Mouse (Mus musculus) central nervous system, embryonic 14 days (tissue): ENCODE data around the gene Mbl1. TPM values are rescaled to one million over a fixed set of nuclear protein-coding genes. Genes with fewer than 3 reads are reported as not detected.

Experiments used
- polyA plus RNA-seq: library from polyadenylated mRNA; depleted of rRNA; stranded (reverse); fragments of >200 nt; gene quantifications from 2 replicates; pipeline ENCODE4 v1.2.3, GENCODE M21; 2012; rRNA removed

Mbl1 gene
- not detected in 2 replicates for polyA plus RNA-seq

GRCm38 (mm10) chr14:41151220-41151898, at the start of gene Mbl1:
Gene Mbl1, plus strand, starts transcription at chr14:41151458.

GRCm38 (mm10) chr14:41104853-41105444, 46.3 kb upstream of the Mbl1 start, which contains the start of gene Mat1a:
Gene Mat1a, plus strand, starts transcription at chr14:41105035.

GRCm38 (mm10) chr14:41131540-41131939, 19.7 kb upstream of the Mbl1 start, which contains the start of gene Sftpa1:
Gene Sftpa1, plus strand, starts transcription at chr14:41131782.

GRCm38 (mm10) chr14:41185059-41185821, 34.0 kb downstream of the Mbl1 start, which contains the start of gene Sftpd:
Gene Sftpd, minus strand, starts transcription at chr14:41185149.

Other genes with a start within 250 kb of the Mbl1 start
- 76.8 and 80.3 TPM in 2 replicates for gene Tspan14, start 184.7 kb upstream of the Mbl1 start, polyA plus RNA-seq
- gene Fam213a, start 137.7 kb upstream of the Mbl1 start, polyA plus RNA-seq: 34.0 and 36.0 TPM in 2 replicates
- gene Dydc2, start 82.2 kb upstream of the Mbl1 start, polyA plus RNA-seq: 0.33 and 0.34 TPM in 2 replicates
- gene Dydc1, start 78.5 kb upstream of the Mbl1 start, polyA plus RNA-seq: 0.05 and 0.08 TPM in 2 replicates
- gene Mat1a, start 46.4 kb upstream of the Mbl1 start, polyA plus RNA-seq: 0.02 TPM in 1 of 2 replicates, not detected in the other
- gene Sftpa1, start 19.7 kb upstream of the Mbl1 start, polyA plus RNA-seq: not detected in 2 replicates
- not detected in 2 replicates for gene Sftpd, start 33.7 kb downstream of the Mbl1 start, polyA plus RNA-seq
- gene Gm2832, start 127.3 kb downstream of the Mbl1 start, polyA plus RNA-seq: 0.18 and 0.26 TPM in 2 replicates
- gene Gm5798, start 197.2 kb downstream of the Mbl1 start, polyA plus RNA-seq: not detected in 2 replicates
- gene Gm7945, start 234.9 kb downstream of the Mbl1 start, polyA plus RNA-seq: not detected in 2 replicates